ENCODE assay signal across 9 mouse cellular contexts in the genomic region with DNA sequence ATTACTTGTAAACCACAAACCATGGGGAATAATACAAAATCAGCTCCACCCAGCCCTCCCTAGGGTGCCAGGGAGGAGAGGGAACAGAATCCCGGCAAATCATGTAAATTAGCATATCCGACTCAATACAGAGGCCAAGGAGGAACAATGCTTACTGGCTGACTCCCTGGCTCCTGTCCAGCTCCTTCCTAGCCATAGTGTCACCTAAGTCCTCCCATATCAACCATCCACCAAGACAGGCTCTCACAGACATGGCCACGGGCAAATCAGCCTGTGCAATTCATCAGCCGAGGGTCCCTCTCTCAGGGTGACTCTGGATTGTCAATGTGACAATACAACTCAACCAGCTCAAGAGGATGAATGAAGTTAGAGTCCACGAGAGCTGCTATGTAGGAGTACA. TPM values are rescaled to one million over a fixed set of nuclear protein-coding genes. Genes with fewer than 3 reads are reported as not detected.
DNase-seq lines count a peak whose midpoint lies in the region; ATAC-seq lines count a peak whose summit lies in the region.
"Had no signal": no experiment of that assay in that cellular context is flagged by ENCODE, and none has a peak within 500 bp of the region (broad histone marks: within the 10 kb centered on the region; RNA-seq: fewer than 3 reads in every experiment).

No protein-coding gene starts in this region.

- no peaks in the 10 kb centered on the region for H3K9me3 ChIP-seq in forebrain, embryonic 12.5 days
- H3K9me3 ChIP-seq in kidney, embryonic 16.5 days (ENCODE audit: low read length), result no peaks in the 10 kb centered on the region
- H3K9me3 ChIP-seq in neural tube, embryonic 13.5 days, result no peaks in the 10 kb centered on the region

- peaks cover 17% of the 10 kb centered on the region for H3K4me1 ChIP-seq in forebrain, embryonic 12.5 days
- peaks cover 18% of the 10 kb centered on the region for H3K4me1 ChIP-seq in kidney, embryonic 16.5 days (ENCODE audit: insufficient read depth, low read length)
- peaks cover 23% of the 10 kb centered on the region for H3K4me1 ChIP-seq in neural tube, embryonic 13.5 days (replicated peaks)

- peaks cover 2% of the 10 kb centered on the region; the same call in 1 of the 2 replicates for H3K36me3 ChIP-seq in forebrain, embryonic 12.5 days (replicated peaks)
- H3K36me3 ChIP-seq in kidney, embryonic 16.5 days (ENCODE audit: insufficient read depth, low read length), result no peaks in the 10 kb centered on the region
- H3K36me3 ChIP-seq in neural tube, embryonic 13.5 days, result no peaks in the 10 kb centered on the region

- ATAC-seq in forebrain, embryonic 12.5 days (ENCODE audit: low FRiP score), result no peak
- ATAC-seq in kidney, embryonic 16.5 days (ENCODE audit: low FRiP score, low TSS enrichment), result no peak
- no peak for ATAC-seq in neural tube, embryonic 13.5 days (ENCODE audit: low read depth)

- 29% methylated on average over 5 of the region's 5 CpGs for WGBS in forebrain, embryonic 12.5 days
- WGBS in kidney, embryonic 16.5 days, result 55% methylated on average over 5 of the region's 5 CpGs
- 24% methylated on average over 5 of the region's 5 CpGs for WGBS in neural tube, embryonic 13.5 days

- peaks cover 5% of the 10 kb centered on the region; the same call in 1 of the 2 replicates for H3K27me3 ChIP-seq in forebrain, embryonic 12.5 days
- no peaks in the 10 kb centered on the region for H3K27me3 ChIP-seq in kidney, embryonic 16.5 days (ENCODE audit: insufficient read depth, low read length)
- no peaks in the 10 kb centered on the region for H3K27me3 ChIP-seq in neural tube, embryonic 13.5 days

- H3K27ac ChIP-seq in forebrain, embryonic 12.5 days, result no peak overlapping the region
- H3K27ac ChIP-seq in kidney, embryonic 16.5 days (ENCODE audit: low read length), result no peak overlapping the region
- no peak overlapping the region for H3K27ac ChIP-seq in neural tube, embryonic 13.5 days (replicated peaks)

- 0 out of 2 replicates have a peak overlapping the region, but pooled peaks have one; percentile 55 for H3K4me3 ChIP-seq in forebrain, embryonic 12.5 days (replicated peaks)
- peak overlapping the region; percentile 87 for H3K4me3 ChIP-seq in kidney, embryonic 16.5 days (ENCODE audit: low read length)
- peak overlapping the region; percentile 73 for H3K4me3 ChIP-seq in neural tube, embryonic 13.5 days

- peak overlapping the region; percentile 97 for H3K4me2 ChIP-seq in forebrain, embryonic 12.5 days
- peak overlapping the region; percentile 94 for H3K4me2 ChIP-seq in kidney, embryonic 16.5 days (replicated peaks; ENCODE audit: low read depth, low read length)
- H3K4me2 ChIP-seq in neural tube, embryonic 13.5 days, result peak overlapping the region; percentile 99

- no peak overlapping the region for H3K9ac ChIP-seq in forebrain, embryonic 12.5 days
- H3K9ac ChIP-seq in kidney, embryonic 16.5 days (replicated peaks; ENCODE audit: low read length), result peak overlapping the region; percentile 82
- H3K9ac ChIP-seq in neural tube, embryonic 13.5 days, result peak overlapping the region; percentile 78

- DNase-seq in thymus, postnatal 4 days, result peak; percentile 12
- no peak for DNase-seq in thymus, postnatal 14 days
- no peak for DNase-seq in layer of hippocampus, postnatal 14 days (ENCODE audit: low spot score in 2 of 2)
- no peak for DNase-seq in spleen, postnatal 10 days (ENCODE audit: low spot score in 2 of 2)
- no peak for DNase-seq in adrenal gland, postnatal 10 days

RNA-seq across cellular contexts. Expression of a gene that starts 1.4 kb away (rescaled TPM):
- polyA plus RNA-seq in forebrain, embryonic 12.5 days (2016; fragmentation: Nextera tagmentation; extraction: Ambion mirVana), result 102 TPM in 2 replicates
- 213 and 231 TPM in 2 replicates for polyA plus RNA-seq in kidney, embryonic 16.5 days (2015; fragmentation: Nextera tagmentation; extraction: Ambion mirVana)
- polyA plus RNA-seq in neural tube, embryonic 13.5 days (2015; fragmentation: Nextera tagmentation; extraction: Ambion mirVana), result 124 and 136 TPM in 2 replicates
- total RNA-seq in layer of hippocampus, postnatal 14 days (2021), result 100 to 1,000 TPM; 105 TPM
- total RNA-seq in adrenal gland, postnatal 10 days (2021), result 100 to 1,000 TPM; 156 to 161 TPM

RNA-seq across cellular contexts. Expression of a gene that starts 4.9 kb away (rescaled TPM):
- not detected in 2 replicates for polyA plus RNA-seq in forebrain, embryonic 12.5 days (2016; fragmentation: Nextera tagmentation; extraction: Ambion mirVana)
- not detected in 2 replicates for polyA plus RNA-seq in kidney, embryonic 16.5 days (2015; fragmentation: Nextera tagmentation; extraction: Ambion mirVana)
- 0.63 TPM in 1 of 2 replicates, not detected in the other for polyA plus RNA-seq in neural tube, embryonic 13.5 days (2015; fragmentation: Nextera tagmentation; extraction: Ambion mirVana)
- under 1 TPM in 1 of 2 experiments, not detected in 1; 0.48 TPM for total RNA-seq in layer of hippocampus, postnatal 14 days (2021)
- not detected for total RNA-seq in adrenal gland, postnatal 10 days (2021)
- polyA plus RNA-seq: erythroblast, embryonic 14.5 days had no signal

RNA-seq across cellular contexts. Expression of a gene that starts 44.5 kb away (rescaled TPM):
- polyA plus RNA-seq in forebrain, embryonic 12.5 days (2016; fragmentation: Nextera tagmentation; extraction: Ambion mirVana), result 67.2 and 67.7 TPM in 2 replicates
- 109 and 113 TPM in 2 replicates for polyA plus RNA-seq in kidney, embryonic 16.5 days (2015; fragmentation: Nextera tagmentation; extraction: Ambion mirVana)
- polyA plus RNA-seq in neural tube, embryonic 13.5 days (2015; fragmentation: Nextera tagmentation; extraction: Ambion mirVana), result 33.2 and 41.5 TPM in 2 replicates
- 10 to 100 TPM; 45.8 to 51.5 TPM for total RNA-seq in layer of hippocampus, postnatal 14 days (2021)
- 100 to 1,000 TPM; 104 to 117 TPM for total RNA-seq in adrenal gland, postnatal 10 days (2021)
